Mouse (Mus musculus): ENCODE data around the gene Ahcyl2.

The Ahcyl2 gene

GRCm38 (mm10) chr6:29853900-29854390 lies 86.1 kb downstream of the Ahcyl2 start:
- DNase-seq, result no peak

DNA sequence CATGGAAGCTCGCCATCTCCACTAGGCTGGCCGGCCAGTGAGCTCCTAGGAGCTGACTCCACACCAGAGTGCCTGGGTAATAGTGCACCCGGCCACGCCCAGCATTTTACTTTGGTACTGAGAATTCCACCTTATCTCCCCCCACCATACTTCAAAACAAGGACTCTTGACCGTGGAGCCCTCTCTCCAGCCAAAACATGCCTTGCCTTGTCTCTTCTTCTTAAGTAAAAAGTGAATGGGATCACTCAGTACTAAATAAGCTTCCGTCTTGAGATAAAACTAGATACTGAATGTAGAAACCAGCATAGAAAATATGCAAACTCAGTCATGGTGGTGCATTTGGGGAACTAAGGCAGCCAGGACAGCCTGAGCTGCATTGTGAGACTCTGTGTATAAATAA lies 90.8 kb downstream of the Ahcyl2 start:
- no peak for DNase-seq

GRCm38 (mm10) chr6:29859344-29859743 lies 91.5 kb downstream of the Ahcyl2 start:
- no peak for DNase-seq

DNA sequence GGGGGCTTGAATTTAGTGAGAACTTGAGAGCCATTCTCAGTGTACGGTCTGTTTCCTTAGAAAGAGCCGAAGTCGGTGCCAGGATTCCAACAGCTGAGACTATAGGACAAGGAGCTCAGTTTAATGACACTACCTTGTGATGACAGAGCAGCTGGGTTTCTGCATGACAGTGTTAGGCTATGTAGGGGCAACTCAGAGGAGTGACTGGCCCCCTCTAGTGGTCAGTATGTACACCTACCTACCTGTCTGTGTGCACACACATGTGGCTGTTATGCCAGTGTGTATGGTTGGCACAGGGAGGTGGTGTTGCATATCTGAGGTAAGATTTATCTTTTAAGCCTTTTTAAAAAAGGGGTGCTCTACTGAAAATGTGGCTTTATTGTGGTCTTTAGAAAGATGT lies 92.4 kb downstream of the Ahcyl2 start:
- peak in 1 of 2 experiments; percentile 8 for DNase-seq

- no peak for DNase-seq
Measured at GRCm38 (mm10) chr6:29864926-29865325, 97.1 kb downstream of the Ahcyl2 start.

- DNase-seq, result no peak
Measured at GRCm38 (mm10) chr6:29866935-29867724, 99.3 kb downstream of the Ahcyl2 start.

DNA sequence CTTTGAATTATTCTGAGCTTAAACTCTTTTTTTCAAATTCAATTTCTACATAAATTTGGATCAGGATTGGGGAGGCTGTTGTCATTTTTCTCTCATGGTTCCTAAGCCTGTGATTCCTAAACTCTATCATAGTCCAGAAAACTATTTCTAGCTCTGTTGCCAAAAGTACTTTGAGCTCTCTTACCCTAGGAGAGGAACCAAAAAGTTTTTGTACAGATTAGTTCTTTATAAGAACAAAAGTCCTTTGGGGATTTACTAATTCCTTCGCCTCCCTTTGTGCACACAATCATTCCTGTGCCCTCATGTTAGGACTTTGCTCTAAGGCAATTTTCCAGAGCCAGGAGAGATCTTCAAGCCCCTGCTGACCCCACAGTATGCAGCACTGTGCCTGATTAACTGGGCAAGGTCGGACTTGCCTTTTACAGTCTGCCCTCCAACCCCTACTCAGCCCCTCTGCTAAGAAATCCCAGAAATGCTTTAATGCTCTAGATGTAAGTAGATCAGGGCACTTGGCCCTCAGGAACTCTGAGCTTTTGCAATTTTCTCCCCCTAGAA lies 100.6 kb downstream of the Ahcyl2 start:
- no peak for DNase-seq

- no peak for DNase-seq
Measured at GRCm38 (mm10) chr6:29873654-29874053, 105.8 kb downstream of the Ahcyl2 start.

- no peak for DNase-seq
Measured at GRCm38 (mm10) chr6:29875576-29875975, 107.8 kb downstream of the Ahcyl2 start.

- DNase-seq, result no peak
Measured at GRCm38 (mm10) chr6:29876782-29877181, 109.0 kb downstream of the Ahcyl2 start.

DNA sequence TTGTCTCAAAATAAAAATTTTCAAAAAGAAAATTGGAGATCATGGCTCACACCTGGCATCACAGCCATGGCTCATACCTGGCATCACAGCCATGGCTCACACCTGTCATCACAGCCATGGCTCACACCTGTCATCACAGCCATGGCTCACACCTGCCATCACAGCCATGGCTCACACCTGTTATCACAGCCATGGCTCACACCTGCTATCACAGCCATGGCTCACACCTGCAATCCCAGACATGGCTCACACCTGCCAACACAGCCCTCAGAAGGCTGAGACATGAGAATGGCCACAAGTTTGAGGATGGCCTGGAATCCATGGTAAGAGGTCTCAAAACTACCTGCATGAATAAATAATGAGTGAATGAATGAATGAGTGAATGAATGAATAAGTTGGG lies 111.8 kb downstream of the Ahcyl2 start:
- DNase-seq, result no peak

- DNase-seq, result no peak
Measured at GRCm38 (mm10) chr6:29880796-29881195, 113.0 kb downstream of the Ahcyl2 start.

- DNase-seq, result no peak
Measured at GRCm38 (mm10) chr6:29881936-29882335, 114.1 kb downstream of the Ahcyl2 start.

DNA sequence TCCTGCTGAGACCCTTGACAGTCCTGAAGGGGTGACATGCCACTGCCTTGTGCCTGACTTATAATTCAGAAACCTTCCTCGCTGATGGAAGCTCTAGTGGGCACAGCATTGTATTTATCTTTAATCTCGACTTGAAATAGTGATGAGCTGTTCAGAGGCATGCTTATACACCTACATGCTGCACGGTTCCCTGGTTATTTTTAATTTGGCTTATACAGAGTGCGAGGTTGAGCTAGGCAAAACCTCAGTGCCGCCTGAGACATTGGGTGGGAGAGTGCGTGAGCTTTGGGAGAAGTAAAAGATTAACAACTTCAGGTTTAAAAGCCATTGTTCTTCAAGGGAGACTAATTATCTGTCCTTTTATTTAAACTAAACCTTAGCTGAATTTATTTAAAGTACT lies 115.1 kb downstream of the Ahcyl2 start:
- no peak for DNase-seq

GRCm38 (mm10) chr6:29891151-29891550 lies 123.3 kb downstream of the Ahcyl2 start:
- DNase-seq, result no peak

DNA sequence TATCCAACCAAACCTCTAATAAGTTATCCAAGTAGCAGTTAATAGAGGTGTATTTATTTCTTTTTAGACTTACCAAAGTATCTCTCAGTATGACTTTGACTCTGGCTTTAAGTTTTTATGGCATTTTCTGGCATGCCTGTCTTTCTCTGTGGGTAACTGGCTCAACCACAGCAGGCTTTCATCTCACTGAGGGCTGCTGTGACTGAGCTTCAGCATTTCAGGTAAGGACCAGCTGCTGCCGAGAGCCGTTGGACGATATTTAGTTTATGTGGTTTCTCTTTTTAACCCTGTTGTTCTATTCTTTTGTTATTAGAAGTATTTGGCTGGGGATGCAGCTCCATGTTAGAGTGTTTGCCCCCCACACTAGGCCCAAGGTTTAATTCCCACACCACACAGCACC lies 129.2 kb downstream of the Ahcyl2 start:
- no peak for DNase-seq

GRCm38 (mm10) chr6:29901450-29901849 lies 133.6 kb downstream of the Ahcyl2 start:
- DNase-seq, result no peak

DNA sequence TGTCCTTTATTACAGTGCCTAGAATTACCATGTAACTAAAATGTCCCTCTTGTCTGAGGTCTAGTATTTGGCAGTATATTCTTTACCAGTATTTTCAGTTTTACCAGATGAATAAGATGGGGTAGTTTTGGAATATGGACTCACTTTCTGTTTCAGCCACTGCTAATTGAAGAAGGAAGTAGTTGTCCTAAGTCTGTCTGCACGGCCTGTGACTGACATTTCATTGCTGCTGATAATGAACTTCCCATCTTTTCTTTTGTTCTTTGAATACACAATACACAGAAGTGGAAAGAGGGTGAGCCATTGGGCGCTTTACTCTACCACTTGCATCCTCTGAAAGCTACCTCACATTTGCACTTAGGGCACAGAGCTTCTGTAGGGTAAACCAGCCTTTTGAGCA lies 134.4 kb downstream of the Ahcyl2 start:
- no peak for DNase-seq

DNA sequence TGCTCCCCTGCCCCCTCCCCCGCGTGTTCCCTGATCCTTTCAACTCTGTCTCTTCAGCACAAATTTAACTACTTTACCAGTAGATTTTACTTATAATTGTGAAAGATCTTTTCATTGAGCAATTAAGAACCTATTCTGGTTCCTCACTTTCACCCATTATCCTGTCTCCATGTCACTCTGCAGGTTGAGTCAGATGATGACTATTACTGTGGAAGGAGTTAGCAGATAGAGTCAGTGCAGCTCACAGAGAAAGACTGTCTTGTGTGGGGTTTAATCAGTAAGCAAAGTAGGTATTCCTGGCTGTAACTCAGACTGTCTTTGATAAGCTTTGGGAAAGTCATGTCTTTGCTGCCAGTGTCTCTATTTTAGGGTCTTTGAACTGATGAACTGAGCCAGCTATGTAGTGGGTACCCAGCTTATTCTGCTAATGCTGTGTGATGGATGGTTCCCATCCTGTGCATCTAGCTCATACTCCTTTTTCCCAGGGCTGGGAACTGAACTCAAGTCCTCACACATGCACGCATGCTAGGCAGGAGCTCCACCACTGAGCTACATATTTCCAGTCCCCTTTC lies 135.6 kb downstream of the Ahcyl2 start:
- DNase-seq, result no peak

GRCm38 (mm10) chr6:29904281-29904680 lies 136.5 kb downstream of the Ahcyl2 start:
- no peak for DNase-seq

DNA sequence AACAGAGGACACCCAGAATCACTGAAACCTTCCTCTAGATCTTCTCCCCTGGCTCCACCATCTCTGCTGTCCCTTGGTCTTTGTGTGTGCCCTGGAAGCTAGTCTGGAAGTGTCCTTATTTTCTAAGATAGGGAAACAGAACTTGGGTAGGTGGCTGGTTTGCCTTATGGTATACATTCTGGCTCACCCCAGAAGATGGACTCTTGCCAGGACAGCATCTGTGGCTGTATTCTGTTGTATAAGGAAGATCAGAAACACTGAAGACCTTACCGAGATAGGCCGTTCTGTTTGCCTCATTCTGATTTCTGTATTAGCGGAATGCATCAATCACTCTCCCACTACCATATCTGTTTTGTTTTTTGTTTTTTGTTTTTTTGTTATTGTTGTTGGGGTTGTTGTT lies 142.8 kb downstream of the Ahcyl2 start:
- no peak for DNase-seq

DNA sequence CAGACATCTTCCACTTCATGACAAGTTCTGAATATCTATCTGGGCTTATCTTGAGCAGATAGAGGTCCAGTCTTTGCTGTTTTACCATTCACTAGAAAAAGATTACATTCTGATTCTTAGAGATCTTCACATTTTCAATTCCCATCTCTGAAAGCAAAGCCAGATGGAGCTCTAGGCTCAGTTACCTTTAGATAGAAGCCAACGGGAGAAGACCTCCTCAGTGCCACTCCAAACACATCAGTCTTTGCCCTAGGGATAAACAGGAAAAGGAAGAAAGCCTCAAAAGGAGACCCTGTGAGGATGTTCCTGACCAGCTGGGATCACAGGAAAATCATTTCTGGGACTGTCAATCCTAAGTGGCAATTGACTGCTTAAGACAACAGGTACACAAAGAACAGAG lies 145.9 kb downstream of the Ahcyl2 start:
- no peak for DNase-seq

DNA sequence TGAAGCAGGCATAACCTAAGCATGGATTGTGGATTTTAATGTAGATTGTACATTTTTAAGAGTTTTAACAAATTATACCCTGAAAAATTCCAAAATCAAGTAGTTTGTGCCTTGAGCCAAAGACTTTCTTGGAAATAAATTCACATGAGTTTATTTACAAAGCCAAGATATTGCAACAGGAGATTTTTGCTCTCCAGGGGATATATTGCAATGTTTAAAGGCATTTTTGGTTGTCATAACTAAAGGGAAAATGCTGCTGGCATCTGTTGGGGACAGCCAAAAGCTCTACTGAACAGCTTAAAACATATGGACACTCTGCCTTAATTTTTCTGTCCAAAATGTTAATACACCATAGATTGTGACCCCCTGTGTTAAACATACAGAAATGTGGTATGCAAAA lies 146.3 kb downstream of the Ahcyl2 start:
- no peak for DNase-seq

- no peak for DNase-seq
Measured at GRCm38 (mm10) chr6:29915836-29916235, 148.0 kb downstream of the Ahcyl2 start.

All from spleen, adult 18-20 months (tissue).